Mouse (Mus musculus) ES-Bruce4 (cell line): ENCODE data around the gene Hist1h4a. TPM values are rescaled to one million over a fixed set of nuclear protein-coding genes. Genes with fewer than 3 reads are reported as not detected.
"Not testable (repeated sequence)": the region's sequence is repeated elsewhere in the genome, so short reads cannot be mapped to it uniquely, and the experiment has no call there.

Experiments
- H3K27ac ChIP-seq: 2 replicates; pipeline ENCODE4 v1.5.1; 2012; ENCODE audit warnings: low read length, inconsistent platforms; ENCODE audit not compliant: insufficient read depth
- H3K27me3 ChIP-seq: 2 replicates; pipeline ENCODE4 v1.6.1; 2012; ENCODE audit warnings: mild to moderate bottlenecking, low read length, inconsistent platforms; ENCODE audit not compliant: control insufficient read depth, poor library complexity, insufficient read depth, severe bottlenecking
- H3K36me3 ChIP-seq: 2 replicates; pipeline ENCODE4 v1.6.1; 2012; ENCODE audit warnings: inconsistent platforms, mild to moderate bottlenecking, low read length, moderate library complexity; ENCODE audit not compliant: control insufficient read depth, poor library complexity, insufficient read depth, severe bottlenecking
- H3K4me1 ChIP-seq: one replicate; pipeline ENCODE4 v1.8.1; 2011; ENCODE audit warnings: low read length; ENCODE audit not compliant: control insufficient read depth, insufficient read depth
- H3K4me3 ChIP-seq: 2 replicates; pipeline ENCODE4 v1.5.1; 2011; ENCODE audit warnings: low read depth, mild to moderate bottlenecking, low read length
- H3K9ac ChIP-seq: 2 replicates; pipeline ENCODE4 v1.6.1; 2012; ENCODE audit warnings: low read depth, mild to moderate bottlenecking, inconsistent platforms; ENCODE audit not compliant: poor library complexity, severe bottlenecking
- H3K9me3 ChIP-seq: replicated peaks from 2 replicates; pipeline ENCODE4 v1.6.1; 2012; ENCODE audit warnings: mild to moderate bottlenecking, low read length, inconsistent platforms; ENCODE audit not compliant: control insufficient read depth, poor library complexity, insufficient read depth, severe bottlenecking
- CTCF ChIP-seq: IDR thresholded peaks from one replicate; pipeline ENCODE4 v1.8.1; 2011; ENCODE audit warnings: low read depth, low read length
- EP300 ChIP-seq: IDR thresholded peaks from 2 replicates; pipeline ENCODE4 v1.6.1; 2011; ENCODE audit warnings: low read depth, low read length; ENCODE audit not compliant: insufficient read depth
- POLR2A ChIP-seq: IDR thresholded peaks from one replicate; pipeline ENCODE4 v1.8.1; 2011; ENCODE audit warnings: low read length; ENCODE audit not compliant: insufficient read depth
- polyA plus RNA-seq: library from polyadenylated mRNA; stranded (reverse); fragments of >200 nt; gene quantifications from 2 replicates; pipeline ENCODE4 v1.2.4, GENCODE M21; 2011; ENCODE audit warnings: low read depth; ENCODE audit not compliant: missing spikeins, insufficient read depth, insufficient read length

The Hist1h4a gene
- polyA plus RNA-seq, 1 experiment = 3.1 TPM

GRCm38 (mm10) chr13:23753314-23754078 lies 7.5 kb downstream of the Hist1h4a start:
- Histone ChIP-seq H3K9ac (peak overlapping the region; percentile 96), H3K27me3 (no peaks in the 10 kb centered on the region), H3K4me3 (no peak overlapping the region), H3K4me1 (peaks cover under 1% of the 10 kb centered on the region), H3K36me3 (no peaks in the 10 kb centered on the region), H3K9me3 (no peaks in the 10 kb centered on the region), H3K27ac (no peak overlapping the region; the same call in 1 of the 2 replicates)
- TF ChIP-seq POLR2A (no peak), CTCF (no peak), EP300 (no peak)

- Histone ChIP-seq H3K27ac (peak overlapping the region; percentile 85), H3K9ac (peak overlapping the region; percentile 96), H3K4me3 (peak overlapping the region; percentile 81), H3K4me1 (peaks cover 2% of the 10 kb centered on the region), H3K9me3 (no peaks in the 10 kb centered on the region), H3K36me3 (no peaks in the 10 kb centered on the region), H3K27me3 (no peaks in the 10 kb centered on the region)
- TF ChIP-seq POLR2A = no peak
- TF ChIP-seq CTCF = no peak
- no peak for TF ChIP-seq EP300
These were observed 8.3 kb downstream of the Hist1h4a start for GRCm38 (mm10) chr13:23752742-23753172.

- not testable (repeated sequence) for H3K4me1 ChIP-seq, H3K9me3 ChIP-seq, H3K27me3 ChIP-seq, H3K36me3 ChIP-seq
- peak within 1 kb of the TSS; percentile 95 for H3K27ac ChIP-seq
- peak; percentile 85 for TF ChIP-seq POLR2A
- H3K9ac ChIP-seq = peak within 1 kb of the TSS; percentile 96
- peak within 1 kb of the TSS; percentile 81 for H3K4me3 ChIP-seq
These were observed 8.8 kb downstream of the Hist1h4a start, which contains the start of gene Hist1h3b for GRCm38 (mm10) chr13:23752067-23752741. TSS of gene Hist1h3b (plus strand) at chr13:23752267.

- Histone ChIP-seq H3K27me3 (no peaks in the 10 kb centered on the region), H3K9ac (peak overlapping the region; percentile 91), H3K4me3 (peak overlapping the region; percentile 68), H3K4me1 (peaks cover 2% of the 10 kb centered on the region), H3K9me3 (no peaks in the 10 kb centered on the region), H3K36me3 (no peaks in the 10 kb centered on the region), H3K27ac (peak overlapping the region; percentile 95)
- TF ChIP-seq EP300 (no peak), CTCF (no peak), POLR2A (no peak)
These were observed 9.5 kb downstream of the Hist1h4a start for GRCm38 (mm10) chr13:23751478-23751956.

- Histone ChIP-seq H3K9ac (peak within 1 kb of the TSS; percentile 91), H3K4me3 (peak within 1 kb of the TSS; percentile 68), H3K27ac (peak within 1 kb of the TSS; percentile 95)
- H3K27me3 ChIP-seq, H3K4me1 ChIP-seq, H3K36me3 ChIP-seq, H3K9me3 ChIP-seq: not testable (repeated sequence)
- TF ChIP-seq POLR2A = peak; percentile 80
- TF ChIP-seq EP300 = 0 out of 2 replicates have a peak, but pooled peaks have one; percentile 31
These were observed 10.1 kb downstream of the Hist1h4a start, which contains the start of gene Hist1h2ab for GRCm38 (mm10) chr13:23750839-23751477. TSS of gene Hist1h2ab (plus strand) at chr13:23751126.
